Mouse (Mus musculus): ENCODE measurements around the gene Pparg.
A peak's percentile ranks its signal among the peaks of the same experiment; 100 is the strongest.

Pparg gene

GRCm38 (mm10) chr6:115524449-115524990 lies 163.8 kb downstream of the Pparg start:
- H3K36me3 ChIP-seq (ENCODE audit: control insufficient read depth, insufficient read depth, low read length, poor library complexity, severe bottlenecking) = no peaks in the 10 kb centered on the region
- no peaks in the 10 kb centered on the region for H3K27me3 ChIP-seq (ENCODE audit: control insufficient read depth, insufficient read depth, low read length, poor library complexity, severe bottlenecking)
- DNase-seq (ENCODE audit: low read depth, low spot score) = no peak

- no peak for DNase-seq (ENCODE audit: low read depth, low spot score)
- Histone ChIP-seq H3K27me3 (ENCODE audit: control insufficient read depth, insufficient read depth, low read length, poor library complexity, severe bottlenecking) (no peaks in the 10 kb centered on the region), H3K36me3 (ENCODE audit: control insufficient read depth, insufficient read depth, low read length, poor library complexity, severe bottlenecking) (no peaks in the 10 kb centered on the region)
Measured at GRCm38 (mm10) chr6:115527418-115527817, 166.7 kb downstream of the Pparg start.

GRCm38 (mm10) chr6:115528372-115528771 lies 167.6 kb downstream of the Pparg start:
- H3K27me3 ChIP-seq (ENCODE audit: control insufficient read depth, insufficient read depth, low read length, poor library complexity, severe bottlenecking) = no peaks in the 10 kb centered on the region
- DNase-seq (ENCODE audit: low read depth, low spot score) = no peak

GRCm38 (mm10) chr6:115534617-115535016 lies 173.9 kb downstream of the Pparg start:
- Histone ChIP-seq H3K36me3 (ENCODE audit: control insufficient read depth, insufficient read depth, low read length, poor library complexity, severe bottlenecking) (no peaks in the 10 kb centered on the region), H3K27me3 (ENCODE audit: control insufficient read depth, insufficient read depth, low read length, poor library complexity, severe bottlenecking) (no peaks in the 10 kb centered on the region)
- no peak for DNase-seq (ENCODE audit: low read depth, low spot score)

More at GRCm38 (mm10) chr6:115528372-115528771, 167.6 kb downstream of the Pparg start:
- H3K36me3 ChIP-seq (ENCODE audit: control insufficient read depth, insufficient read depth, low read length, poor library complexity, severe bottlenecking) = no peaks in the 10 kb centered on the region

- no peak for DNase-seq (ENCODE audit: low read depth, low spot score)
- Histone ChIP-seq H3K36me3 (ENCODE audit: control insufficient read depth, insufficient read depth, low read length, poor library complexity, severe bottlenecking) (no peaks in the 10 kb centered on the region), H3K27me3 (ENCODE audit: control insufficient read depth, insufficient read depth, low read length, poor library complexity, severe bottlenecking) (no peaks in the 10 kb centered on the region)
Measured at GRCm38 (mm10) chr6:115536169-115536568, 175.4 kb downstream of the Pparg start.

GRCm38 (mm10) chr6:115538645-115539429 lies 178.1 kb downstream of the Pparg start:
- H3K27me3 ChIP-seq (ENCODE audit: control insufficient read depth, insufficient read depth, low read length, poor library complexity, severe bottlenecking) = no peaks in the 10 kb centered on the region
- peak; percentile 79 for DNase-seq (ENCODE audit: low read depth, low spot score)
- no peaks in the 10 kb centered on the region for H3K36me3 ChIP-seq (ENCODE audit: control insufficient read depth, insufficient read depth, low read length, poor library complexity, severe bottlenecking)
